Mouse (Mus musculus) heart, postnatal 0 days (tissue): ENCODE data around the gene Tmem132c. TPM values are rescaled to one million over a fixed set of nuclear protein-coding genes. Genes with fewer than 3 reads are reported as not detected.

Source experiments
- ATAC-seq: fragments of 200-750 bp; cut with Nextera tagmentation; 2 replicates; pipeline ENCODE4 v1.8.0; 2017; ENCODE audit warnings: low read depth, moderate number of reproducible peaks, moderate library complexity; ENCODE audit not compliant: insufficient read depth
- DNase-seq: peaks from one replicate; pipeline ENCODE4 v3.0.0-alpha.2; 2016; ENCODE audit warnings: low spot score
- H3K27ac ChIP-seq: fragments of 300-500 bp; sonication (generic); 2 replicates; pipeline ENCODE4 v1.5.1; 2014; ENCODE audit warnings: low read depth, mild to moderate bottlenecking
- H3K27me3 ChIP-seq: fragments of 300-500 bp; sonication (generic); 2 replicates; pipeline ENCODE4 v1.6.1; 2014; ENCODE audit warnings: low read length, mixed read lengths; ENCODE audit not compliant: control insufficient read depth, insufficient read depth
- H3K36me3 ChIP-seq: fragments of 300-500 bp; sonication (generic); replicated peaks from 2 replicates; pipeline ENCODE4 v1.6.1; 2014; ENCODE audit warnings: low read length, mixed read lengths; ENCODE audit not compliant: control insufficient read depth, insufficient read depth
- H3K4me1 ChIP-seq: fragments of 300-500 bp; sonication (generic); 2 replicates; pipeline ENCODE4 v1.6.1; 2014; ENCODE audit warnings: antibody characterized with exemption; ENCODE audit not compliant: control insufficient read depth, insufficient read depth
- H3K4me2 ChIP-seq: fragments of 300-500 bp; sonication (generic); 2 replicates; pipeline ENCODE4 v1.6.1; 2014; ENCODE audit warnings: low read depth, mild to moderate bottlenecking, low read length, moderate library complexity
- H3K4me3 ChIP-seq: fragments of 300-500 bp; sonication (generic); 2 replicates; pipeline ENCODE4 v1.5.1; 2014; ENCODE audit warnings: low read depth, low read length
- H3K9ac ChIP-seq: fragments of 300-500 bp; sonication (generic); replicated peaks from 2 replicates; pipeline ENCODE4 v1.6.1; 2014; ENCODE audit warnings: low read depth, low read length, mixed read lengths
- H3K9me3 ChIP-seq: fragments of 300-500 bp; sonication (generic); replicated peaks from 2 replicates; pipeline ENCODE4 v1.6.1; 2016; ENCODE audit warnings: low read length; ENCODE audit not compliant: control insufficient read depth
- CTCF ChIP-seq: IDR thresholded peaks from 2 replicates; pipeline ENCODE4 v1.5.1; 2016; ENCODE audit warnings: antibody characterized with exemption, control low read depth, low read depth
- EP300 ChIP-seq: IDR thresholded peaks from 2 replicates; pipeline ENCODE4 v1.6.1; 2016; ENCODE audit warnings: antibody characterized with exemption, low read depth
- WGBS: fragments of 180-500 bp; shearing (Covaris S2); extraction: QIAGEN DNeasy Blood & Tissue Kit; methylation state at CpG from one replicate; pipeline ENCODE4 v1.1.7; 2014; 5-methylcytosine and 5-hydroxymethylcytosine counted together
- polyA plus RNA-seq: library from polyadenylated mRNA; unstranded; fragments of >200 nt; fragmentation: Nextera tagmentation; extraction: Ambion mirVana; gene quantifications from 2 replicates; pipeline ENCODE4 v1.2.1, GENCODE M21; 2015
- total RNA-seq: library from RNA; depleted of rRNA; stranded (reverse); fragments of >200 nt; gene quantifications from 2 replicates; pipeline ENCODE4 v1.2.3, GENCODE M21; 2014; ENCODE audit warnings: low replicate concordance

The Tmem132c gene
- total and polyA plus RNA-seq, 2 experiments from 2014 or later = 0.16 to 1.0 TPM

DNA sequence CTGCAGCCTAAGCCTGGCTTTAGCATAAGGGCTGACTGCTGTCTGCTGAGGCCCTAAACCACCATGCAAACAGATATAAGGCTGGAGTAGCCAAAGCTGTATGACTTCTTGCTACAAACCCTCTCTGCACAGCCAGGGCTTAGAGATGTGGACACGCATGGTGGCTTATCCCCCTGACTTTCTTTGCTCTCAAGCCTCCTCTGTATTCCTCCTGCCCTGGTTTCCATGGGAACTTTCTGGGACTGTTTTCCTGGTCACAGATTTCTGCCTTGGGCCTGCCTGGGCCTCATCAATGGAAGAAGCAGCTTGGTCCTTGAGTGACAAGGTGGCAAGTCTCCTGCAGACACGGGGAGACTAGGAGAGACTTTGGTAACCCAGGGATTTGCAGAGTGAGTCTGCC lies 56.5 kb downstream of the Tmem132c start:
- DNase-seq = no peak
- Histone ChIP-seq H3K36me3 (no peaks in the 10 kb centered on the region), H3K4me2 (no peak overlapping the region), H3K4me3 (no peak overlapping the region), H3K9me3 (no peaks in the 10 kb centered on the region), H3K27me3 (no peaks in the 10 kb centered on the region), H3K27ac (no peak overlapping the region), H3K9ac (no peak overlapping the region), H3K4me1 (0 out of 2 replicates have a peak, but pooled peaks cover 4% of the 10 kb centered on the region)
- ATAC-seq = no peak
- 62% methylated on average over 2 of the region's 2 CpGs for WGBS
- no peak for TF ChIP-seq EP300
- TF ChIP-seq CTCF = no peak

DNA sequence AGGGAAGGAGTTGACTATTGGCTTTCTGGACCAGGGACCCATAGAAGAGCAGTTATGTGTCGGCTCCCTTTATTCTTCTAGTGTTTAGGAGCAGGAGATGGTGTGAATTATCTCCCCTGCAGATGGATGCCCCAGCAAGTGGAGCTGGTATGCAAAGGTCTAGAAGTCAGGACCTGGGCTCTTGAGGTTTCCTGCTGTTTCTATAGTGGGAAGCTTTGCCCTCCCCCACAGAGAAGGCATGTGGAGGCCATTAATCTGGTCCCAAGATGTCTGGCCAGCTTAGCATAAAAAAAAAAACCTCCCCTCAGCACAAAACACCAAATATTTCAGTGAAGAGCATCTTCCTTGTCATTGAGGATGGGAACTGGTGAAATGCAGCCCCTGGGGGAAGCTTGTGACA lies 57.4 kb downstream of the Tmem132c start:
- H3K4me3 ChIP-seq = no peak overlapping the region
- no peak for TF ChIP-seq EP300
- TF ChIP-seq CTCF = no peak
- H3K27me3 ChIP-seq = no peaks in the 10 kb centered on the region
- no peak overlapping the region for H3K27ac ChIP-seq
- no peaks in the 10 kb centered on the region for H3K36me3 ChIP-seq
- no peak overlapping the region for H3K4me2 ChIP-seq
- 34% methylated on average over 1 of the region's 1 CpGs for WGBS
- H3K9ac ChIP-seq = no peak overlapping the region
- no peak for DNase-seq
- 0 out of 2 replicates have a peak, but pooled peaks cover 4% of the 10 kb centered on the region for H3K4me1 ChIP-seq
- no peaks in the 10 kb centered on the region for H3K9me3 ChIP-seq
- no peak for ATAC-seq

DNA sequence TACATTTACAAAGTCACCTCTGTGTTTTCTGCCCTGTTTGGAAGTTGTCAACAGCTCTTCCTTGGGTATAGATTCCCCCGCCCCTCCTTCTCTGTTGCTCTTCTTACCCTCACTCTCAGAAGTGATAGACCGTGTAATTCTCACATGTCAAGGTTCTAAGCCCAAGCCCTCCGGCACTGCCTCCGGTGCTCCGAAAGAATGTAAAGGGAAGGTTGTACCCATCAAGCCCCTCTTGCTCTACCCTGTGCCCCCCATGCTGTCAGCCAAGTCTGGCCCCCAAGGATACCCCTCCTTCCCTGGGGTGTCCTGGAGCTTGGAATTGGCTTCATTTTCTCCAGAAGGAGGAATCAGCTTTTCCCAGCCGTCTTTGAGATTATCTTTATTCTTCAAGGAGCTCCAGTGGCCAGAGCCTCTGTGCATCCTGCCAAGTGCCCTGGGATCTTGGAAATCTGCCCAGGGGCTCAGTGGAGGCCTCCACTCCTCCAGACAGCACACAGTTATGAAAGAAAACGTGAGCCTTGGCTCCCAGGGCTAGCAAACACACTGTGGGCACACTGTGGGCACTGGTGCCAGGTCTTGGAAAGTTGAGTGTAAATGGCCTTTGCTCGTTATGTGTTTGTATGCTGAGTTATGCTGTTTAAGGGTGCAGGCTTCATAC lies 59.1 kb downstream of the Tmem132c start:
- ATAC-seq (no peak), DNase-seq (no peak)
- Histone ChIP-seq H3K9me3 (no peaks in the 10 kb centered on the region), H3K9ac (no peak overlapping the region), H3K27me3 (no peaks in the 10 kb centered on the region), H3K4me3 (no peak overlapping the region), H3K36me3 (no peaks in the 10 kb centered on the region), H3K4me1 (0 out of 2 replicates have a peak, but pooled peaks cover 4% of the 10 kb centered on the region), H3K27ac (no peak overlapping the region), H3K4me2 (no peak overlapping the region)
- WGBS = 37% methylated on average over 8 of the region's 8 CpGs
- TF ChIP-seq CTCF (no peak), EP300 (no peak)

DNA sequence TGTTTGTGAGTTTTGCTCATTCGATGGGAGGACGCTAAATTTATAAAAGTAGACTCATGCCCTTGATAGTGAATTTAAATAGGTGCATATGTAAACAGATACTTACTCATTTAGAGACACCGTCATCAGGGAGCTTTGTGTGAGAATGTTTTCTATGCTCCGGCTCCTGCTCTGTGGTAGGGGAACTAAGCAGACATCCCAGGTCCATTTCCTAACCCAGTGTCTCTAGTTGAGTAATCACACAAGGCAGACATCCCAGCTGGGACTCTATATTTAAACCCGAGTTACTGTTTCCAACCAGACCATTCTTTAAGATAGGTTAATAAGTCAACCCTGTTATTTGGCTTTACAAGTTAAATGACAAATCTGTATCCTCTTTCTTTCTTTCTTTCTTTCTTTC lies 63.7 kb downstream of the Tmem132c start:
- ATAC-seq = no peak
- H3K9me3 ChIP-seq = no peaks in the 10 kb centered on the region
- no peaks in the 10 kb centered on the region for H3K27me3 ChIP-seq
- TF ChIP-seq CTCF (no peak), EP300 (no peak)
- H3K4me3 ChIP-seq = no peak overlapping the region
- no peak overlapping the region for H3K27ac ChIP-seq
- no peak overlapping the region for H3K9ac ChIP-seq
- 0 out of 2 replicates have a peak, but pooled peaks cover 4% of the 10 kb centered on the region for H3K4me1 ChIP-seq
- no peak for DNase-seq
- no peak overlapping the region for H3K4me2 ChIP-seq
- WGBS = 68% methylated on average over 5 of the region's 5 CpGs
- H3K36me3 ChIP-seq = no peaks in the 10 kb centered on the region

DNA sequence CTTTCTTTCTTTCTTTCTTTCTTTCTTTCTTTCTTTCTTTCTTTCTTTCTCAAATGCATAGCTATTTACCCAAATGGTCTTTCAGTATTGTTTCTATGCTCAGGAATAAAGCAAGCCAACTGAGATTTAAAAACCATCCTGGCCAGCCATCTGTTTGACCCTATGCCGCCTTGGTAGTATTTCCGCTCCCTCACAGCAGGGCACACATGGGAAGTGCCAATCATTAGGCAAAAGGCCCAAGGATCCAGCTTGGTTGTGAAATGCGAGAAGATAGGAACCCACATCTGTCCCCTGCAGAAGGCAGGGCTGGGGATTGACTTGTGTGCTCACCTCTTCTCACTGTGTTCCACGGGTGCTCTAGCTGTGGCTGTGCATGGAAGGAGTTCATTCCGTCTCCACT lies 64.1 kb downstream of the Tmem132c start:
- no peak for ATAC-seq
- H3K9ac ChIP-seq = no peak overlapping the region
- no peaks in the 10 kb centered on the region for H3K9me3 ChIP-seq
- H3K4me1 ChIP-seq = 0 out of 2 replicates have a peak, but pooled peaks cover 2% of the 10 kb centered on the region
- DNase-seq = no peak
- no peaks in the 10 kb centered on the region for H3K36me3 ChIP-seq
- H3K27me3 ChIP-seq = no peaks in the 10 kb centered on the region
- H3K27ac ChIP-seq = no peak overlapping the region
- H3K4me2 ChIP-seq = no peak overlapping the region
- TF ChIP-seq EP300 = no peak
- no peak for TF ChIP-seq CTCF
- no peak overlapping the region for H3K4me3 ChIP-seq
- 38% methylated on average over 5 of the region's 5 CpGs for WGBS

DNA sequence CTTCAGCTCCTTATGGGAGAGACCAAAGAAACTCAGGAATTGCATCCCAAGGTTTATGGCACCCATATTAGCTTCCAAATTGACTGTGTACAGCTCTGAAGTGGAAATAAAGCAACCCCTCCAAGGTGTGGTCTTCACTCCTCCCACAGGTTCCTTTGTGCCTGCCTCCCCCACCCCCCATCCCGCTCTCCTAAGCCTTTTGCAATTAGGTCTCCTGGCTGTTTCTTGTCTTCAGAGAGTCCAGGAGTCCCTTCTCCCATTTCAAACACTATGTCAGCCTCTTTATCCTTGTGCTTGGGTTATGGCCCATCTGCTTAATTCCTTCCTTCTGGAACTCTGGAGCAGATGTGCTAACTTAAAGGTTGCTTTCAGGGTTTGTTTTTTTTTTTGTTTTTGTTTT lies 65.1 kb downstream of the Tmem132c start:
- H3K4me1 ChIP-seq = no peaks in the 10 kb centered on the region
- no peak overlapping the region for H3K27ac ChIP-seq
- 36% methylated on average over 1 of the region's 1 CpGs for WGBS
- no peak for ATAC-seq
- no peaks in the 10 kb centered on the region for H3K36me3 ChIP-seq
- no peak overlapping the region for H3K4me3 ChIP-seq
- no peak overlapping the region for H3K4me2 ChIP-seq
- no peak overlapping the region for H3K9ac ChIP-seq
- H3K9me3 ChIP-seq = no peaks in the 10 kb centered on the region
- TF ChIP-seq EP300 = no peak
- TF ChIP-seq CTCF = no peak
- no peaks in the 10 kb centered on the region for H3K27me3 ChIP-seq
- no peak for DNase-seq
